Mouse (Mus musculus) kidney, adult 2 months (tissue): ENCODE results near the gene Ccdc121. TPM values are rescaled to one million over a fixed set of nuclear protein-coding genes. Genes with fewer than 3 reads are reported as not detected.
A peak's percentile ranks its signal among the peaks of the same experiment; 100 is the strongest.

Source experiments
- DNase-seq: peaks from one replicate; pipeline ENCODE4 v3.0.0; 2021
- H3K27ac ChIP-seq: fragments of 200-500 bp; 2 replicates; pipeline ENCODE4 v1.5.1; 2012; ENCODE audit warnings: low read depth, low read length, control low read depth, inconsistent platforms; ENCODE audit not compliant: insufficient read depth
- H3K27me3 ChIP-seq: fragments of 200-500 bp; replicated peaks from 2 replicates; pipeline ENCODE4 v1.6.1; 2012; ENCODE audit warnings: mild to moderate bottlenecking, moderate library complexity, low read length, inconsistent platforms; ENCODE audit not compliant: control insufficient read depth, insufficient read depth
- H3K36me3 ChIP-seq: fragments of 200-500 bp; 2 replicates; pipeline ENCODE4 v1.6.1; 2012; ENCODE audit warnings: mild to moderate bottlenecking, moderate library complexity, low read length, inconsistent platforms; ENCODE audit not compliant: control insufficient read depth, insufficient read depth
- H3K4me1 ChIP-seq: fragments of 200-500 bp; 2 replicates; pipeline ENCODE4 v1.6.1; 2011; ENCODE audit warnings: low read length; ENCODE audit not compliant: control insufficient read depth, insufficient read depth
- H3K4me3 ChIP-seq: fragments of 200-500 bp; 2 replicates; pipeline ENCODE4 v1.5.1; 2011; ENCODE audit warnings: mild to moderate bottlenecking, low read depth, low read length, control low read depth; ENCODE audit not compliant: insufficient read depth
- CTCF ChIP-seq: fragments of 200-500 bp; conservative IDR thresholded peaks from 2 replicates; pipeline ENCODE4 v1.5.1; 2011; ENCODE audit warnings: low read depth, mild to moderate bottlenecking, control low read depth, low read length, moderate library complexity, mixed read lengths; ENCODE audit not compliant: insufficient read depth, insufficient read length
- POLR2A ChIP-seq: fragments of 200-500 bp; IDR thresholded peaks from one replicate; pipeline ENCODE4 v1.6.1; 2011; ENCODE audit warnings: low read depth, low read length, control low read depth
- WGBS: fragments of 180-500 bp; shearing (Covaris S2); methylation state at CpG from one replicate; pipeline ENCODE4 v1.1.7; 2018; 5-methylcytosine and 5-hydroxymethylcytosine counted together
- polyA plus RNA-seq: library from polyadenylated mRNA; depleted of rRNA; stranded (reverse); fragments of >200 nt; gene quantifications from 2 replicates; pipeline ENCODE4 v1.2.3, GENCODE M21; 2012; rRNA removed

Gene Ccdc121
- polyA plus RNA-seq: not detected in 2 replicates

- 44% methylated on average over 4 of the region's 4 CpGs for WGBS
- H3K4me1 ChIP-seq: no peaks in the 10 kb centered on the region
- peak; percentile 50; the same call in 1 of the 2 replicates for TF ChIP-seq CTCF
- TF ChIP-seq POLR2A: no peak
- no peaks in the 10 kb centered on the region for H3K27me3 ChIP-seq
- H3K4me3 ChIP-seq: no peak within 1 kb of the TSS
- peak; percentile 21 for DNase-seq
- no peaks in the 10 kb centered on the region for H3K36me3 ChIP-seq
- no peak within 1 kb of the TSS for H3K27ac ChIP-seq
Measured at GRCm38 (mm10) chr1:181511307-181511706, at the start of gene Ccdc121. Gene Ccdc121 (minus strand): TSS chr1:181511451.

GRCm38 (mm10) chr1:181560325-181560724 is 49.1 kb upstream of the Ccdc121 start:
- Histone ChIP-seq H3K27ac (no peak overlapping the region), H3K4me1 (no peaks in the 10 kb centered on the region), H3K27me3 (no peaks in the 10 kb centered on the region), H3K36me3 (no peaks in the 10 kb centered on the region), H3K4me3 (no peak overlapping the region)
- no peak for TF ChIP-seq POLR2A
- no peak for TF ChIP-seq CTCF
- WGBS: 90% methylated on average over 6 of the region's 6 CpGs
- no peak for DNase-seq

- Histone ChIP-seq H3K4me1 (no peaks in the 10 kb centered on the region), H3K36me3 (no peaks in the 10 kb centered on the region), H3K4me3 (no peak overlapping the region), H3K27me3 (no peaks in the 10 kb centered on the region), H3K27ac (no peak overlapping the region)
- TF ChIP-seq POLR2A (no peak), CTCF (no peak)
- WGBS: 88% methylated on average over 10 of the region's 10 CpGs
- no peak for DNase-seq
Measured at GRCm38 (mm10) chr1:181559655-181560054, 48.4 kb upstream of the Ccdc121 start.

- no peak overlapping the region for H3K27ac ChIP-seq
- H3K27me3 ChIP-seq: no peaks in the 10 kb centered on the region
- H3K4me1 ChIP-seq: no peaks in the 10 kb centered on the region
- no peaks in the 10 kb centered on the region for H3K36me3 ChIP-seq
- no peak for DNase-seq
- no peak overlapping the region for H3K4me3 ChIP-seq
- 70% methylated on average over 5 of the region's 5 CpGs for WGBS
- TF ChIP-seq CTCF (no peak), POLR2A (no peak)
Measured at GRCm38 (mm10) chr1:181555475-181555874, 44.2 kb upstream of the Ccdc121 start.

GRCm38 (mm10) chr1:181552533-181553410 is 41.5 kb upstream of the Ccdc121 start:
- 32% methylated on average over 10 of the region's 10 CpGs for WGBS
- H3K4me1 ChIP-seq: no peaks in the 10 kb centered on the region
- H3K36me3 ChIP-seq: no peaks in the 10 kb centered on the region
- DNase-seq: no peak
- no peak overlapping the region for H3K4me3 ChIP-seq
- no peak overlapping the region for H3K27ac ChIP-seq
- no peaks in the 10 kb centered on the region for H3K27me3 ChIP-seq
- no peak for TF ChIP-seq POLR2A
- no peak for TF ChIP-seq CTCF

- Histone ChIP-seq H3K27me3 (no peaks in the 10 kb centered on the region), H3K4me3 (no peak overlapping the region), H3K36me3 (no peaks in the 10 kb centered on the region), H3K4me1 (no peaks in the 10 kb centered on the region), H3K27ac (no peak overlapping the region)
- DNase-seq: no peak
- TF ChIP-seq POLR2A (no peak), CTCF (no peak)
- WGBS: 59% methylated on average over 5 of the region's 5 CpGs
Measured at GRCm38 (mm10) chr1:181550826-181551225, 39.6 kb upstream of the Ccdc121 start.

- Histone ChIP-seq H3K4me1 (no peaks in the 10 kb centered on the region), H3K27me3 (no peaks in the 10 kb centered on the region), H3K36me3 (no peaks in the 10 kb centered on the region), H3K4me3 (no peak overlapping the region), H3K27ac (no peak overlapping the region)
- no peak for DNase-seq
- 92% methylated on average over 8 of the region's 8 CpGs for WGBS
- TF ChIP-seq CTCF: no peak
- TF ChIP-seq POLR2A: no peak
Measured at GRCm38 (mm10) chr1:181549987-181550386, 38.7 kb upstream of the Ccdc121 start.
